Mouse (Mus musculus) intestine, embryonic 14.5 days (tissue): ENCODE measurements around the gene Pim1. TPM values are rescaled to one million over a fixed set of nuclear protein-coding genes. Genes with fewer than 3 reads are reported as not detected.
"Not testable (repeated sequence)": the region's sequence is repeated elsewhere in the genome, so short reads cannot be mapped to it uniquely, and the experiment has no call there.

Source experiments
- ATAC-seq: fragments of 200-750 bp; cut with Nextera tagmentation; replicated peaks from 2 replicates; pipeline ENCODE4 v1.8.0; 2017; ENCODE audit warnings: low read depth, moderate number of reproducible peaks, moderate TSS enrichment, moderate library complexity; ENCODE audit not compliant: low FRiP score, low TSS enrichment
- DNase-seq: peaks from one replicate; pipeline ENCODE4 v3.0.0-alpha.2; 2018; ENCODE audit warnings: low spot score
- H3K27ac ChIP-seq: fragments of 300-500 bp; sonication (generic); 2 replicates; pipeline ENCODE4 v1.5.1; 2014; ENCODE audit warnings: low read depth, mild to moderate bottlenecking, control low read depth
- H3K27me3 ChIP-seq: fragments of 300-500 bp; sonication (generic); replicated peaks from 2 replicates; pipeline ENCODE4 v1.6.1; 2014; ENCODE audit warnings: low read length, control low read depth; ENCODE audit not compliant: control insufficient read depth, insufficient read depth
- H3K36me3 ChIP-seq: fragments of 300-500 bp; sonication (generic); 2 replicates; pipeline ENCODE4 v1.6.1; 2014; ENCODE audit warnings: low read length, control low read depth; ENCODE audit not compliant: control insufficient read depth, insufficient read depth
- H3K4me1 ChIP-seq: fragments of 300-500 bp; sonication (generic); replicated peaks from 2 replicates; pipeline ENCODE4 v1.6.1; 2014; ENCODE audit warnings: low read length, control low read depth, mixed read lengths; ENCODE audit not compliant: control insufficient read depth, insufficient read depth
- H3K4me2 ChIP-seq: fragments of 300-500 bp; sonication (generic); 2 replicates; pipeline ENCODE4 v1.6.1; 2014; ENCODE audit warnings: low read length
- H3K4me3 ChIP-seq: fragments of 300-500 bp; sonication (generic); 2 replicates; pipeline ENCODE4 v1.5.1; 2014; ENCODE audit warnings: low read depth, low read length, control low read depth, mixed read lengths
- H3K9ac ChIP-seq: fragments of 300-500 bp; sonication (generic); 2 replicates; pipeline ENCODE4 v1.6.1; 2014; ENCODE audit warnings: mild to moderate bottlenecking, low read length
- H3K9me3 ChIP-seq: fragments of 300-500 bp; sonication (generic); 2 replicates; pipeline ENCODE4 v1.6.1; 2016; ENCODE audit warnings: low read length, control low read depth; ENCODE audit not compliant: control insufficient read depth
- WGBS: fragments of 180-500 bp; shearing (Covaris S2); extraction: QIAGEN DNeasy Blood & Tissue Kit; methylation state at CpG from one replicate; pipeline ENCODE4 v1.1.7; 2014; 5-methylcytosine and 5-hydroxymethylcytosine counted together
- polyA plus RNA-seq: library from polyadenylated mRNA; unstranded; fragments of >200 nt; fragmentation: Nextera tagmentation; extraction: Ambion mirVana; gene quantifications from 2 replicates; pipeline ENCODE4 v1.2.1, GENCODE M21; 2014

Gene Pim1
- polyA plus RNA-seq, 1 experiment from 2014 or later = 13.6 TPM

GRCm38 (mm10) chr17:29494732-29495076, 4.2 kb downstream of the Pim1 start:
- ATAC-seq = no peak
- Histone ChIP-seq H3K9me3 (no peaks in the 10 kb centered on the region), H3K36me3 (peaks cover 16% of the 10 kb centered on the region), H3K9ac (no peak overlapping the region), H3K4me2 (no peak overlapping the region), H3K4me1 (peaks cover 8% of the 10 kb centered on the region), H3K27ac (no peak overlapping the region), H3K27me3 (no peaks in the 10 kb centered on the region), H3K4me3 (no peak overlapping the region)
- WGBS = 74% methylated on average over 7 of the region's 8 CpGs
- no peak for DNase-seq

DNA sequence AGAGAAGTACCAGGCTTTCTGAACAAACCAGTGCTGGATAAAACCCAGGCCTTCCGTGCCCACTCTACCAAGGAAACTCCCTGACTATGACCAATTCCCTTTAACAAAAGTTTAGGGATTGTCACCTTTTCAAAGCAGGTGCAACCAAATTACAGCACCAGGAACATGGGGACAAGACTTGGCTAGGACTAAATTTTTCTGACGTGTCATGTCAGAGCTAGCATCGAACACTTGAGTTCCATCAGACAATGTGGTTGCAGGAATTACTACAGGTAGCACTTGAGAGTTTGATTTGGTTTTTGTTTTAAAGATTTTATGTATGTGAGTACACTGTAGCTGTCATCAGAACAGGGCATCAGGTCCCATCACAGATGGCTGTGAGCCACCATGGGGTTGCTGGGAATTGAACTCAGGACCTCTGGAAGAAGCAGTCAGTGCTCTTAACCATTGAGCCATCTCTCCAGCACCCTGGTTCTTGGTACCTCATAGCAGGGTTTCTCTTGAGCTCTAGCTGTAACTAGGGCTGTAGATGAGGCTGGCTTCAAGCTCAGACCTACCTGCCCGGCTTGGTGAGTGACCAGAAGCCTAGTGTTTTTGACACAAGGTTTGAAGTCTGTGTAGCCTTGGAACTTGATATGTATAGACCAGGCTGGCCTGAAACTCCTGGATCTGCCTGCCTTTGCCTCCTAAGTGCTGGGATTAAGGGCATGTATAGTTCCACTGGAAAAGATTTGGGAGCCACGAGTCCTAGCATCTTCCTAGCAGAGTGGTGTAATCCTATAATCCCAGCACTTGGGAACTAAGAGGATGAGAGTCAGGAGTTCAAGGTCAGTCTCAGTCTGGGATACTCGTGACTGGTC, 5.9 kb downstream of the Pim1 start:
- Histone ChIP-seq H3K36me3 (peaks cover 16% of the 10 kb centered on the region), H3K4me3 (no peak overlapping the region), H3K4me1 (peaks cover 8% of the 10 kb centered on the region), H3K9ac (no peak overlapping the region), H3K4me2 (no peak overlapping the region), H3K27ac (no peak overlapping the region), H3K9me3 (no peaks in the 10 kb centered on the region), H3K27me3 (no peaks in the 10 kb centered on the region)
- DNase-seq (no peak), ATAC-seq (no peak)
- WGBS = 83% methylated on average over 6 of the region's 6 CpGs

- Histone ChIP-seq H3K4me3 (no peak overlapping the region), H3K9ac (no peak overlapping the region), H3K9me3 (no peaks in the 10 kb centered on the region), H3K27me3 (no peaks in the 10 kb centered on the region), H3K27ac (no peak overlapping the region), H3K36me3 (peaks cover 16% of the 10 kb centered on the region), H3K4me2 (no peak overlapping the region), H3K4me1 (peaks cover 8% of the 10 kb centered on the region)
- ATAC-seq (no peak), DNase-seq (no peak)
- 85% methylated on average over 3 of the region's 3 CpGs for WGBS
These were observed 6.5 kb downstream of the Pim1 start for GRCm38 (mm10) chr17:29497071-29497354.

DNA sequence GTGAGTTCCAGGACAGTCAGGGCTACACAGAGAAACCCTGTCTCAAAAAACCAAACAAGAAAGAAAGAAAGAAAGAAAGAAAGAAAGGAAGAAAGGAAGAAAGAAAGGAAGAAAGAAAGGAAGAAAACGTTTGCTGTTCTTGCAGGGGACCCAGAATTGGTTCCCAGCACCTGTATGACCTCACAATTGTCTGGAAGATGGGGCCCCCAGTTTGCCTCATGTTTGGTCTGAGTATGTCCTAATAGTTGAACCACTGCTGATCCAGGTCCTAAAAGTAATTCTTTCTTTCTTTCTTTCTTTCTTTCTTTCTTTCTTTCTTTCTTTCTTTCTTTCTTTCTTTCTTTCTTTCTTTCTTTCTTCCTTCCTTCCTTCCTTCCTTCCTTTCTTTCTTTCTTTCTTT, 6.9 kb downstream of the Pim1 start:
- H3K27me3 ChIP-seq, DNase-seq, H3K27ac ChIP-seq, H3K9ac ChIP-seq, H3K4me1 ChIP-seq, ATAC-seq, H3K9me3 ChIP-seq, H3K4me3 ChIP-seq, H3K4me2 ChIP-seq: not testable (repeated sequence)
- WGBS = 79% methylated on average over 1 of the region's 1 CpGs
- H3K36me3 ChIP-seq = peaks cover 16% of the 10 kb centered on the region

DNA sequence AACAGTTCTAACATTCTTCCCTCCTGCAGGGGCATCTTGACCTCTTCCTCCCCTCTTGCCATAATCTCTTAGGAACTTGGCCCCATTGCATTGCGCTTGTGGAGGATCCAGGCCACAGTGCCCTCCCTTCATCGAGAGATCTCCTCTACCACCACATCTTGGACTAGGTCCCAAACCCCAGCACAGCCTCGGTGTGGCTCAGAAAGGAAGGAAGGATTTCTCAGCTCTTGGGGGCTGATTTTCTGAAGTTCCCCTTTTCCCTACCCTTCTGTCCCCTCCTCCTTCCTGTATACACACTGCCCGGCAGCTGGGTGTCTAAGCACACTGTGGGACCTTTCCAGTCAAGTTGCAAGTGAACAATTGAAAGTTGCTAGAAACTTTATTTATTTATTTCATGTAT, 7.5 kb downstream of the Pim1 start:
- 45% methylated on average over 4 of the region's 4 CpGs for WGBS
- no peak for DNase-seq
- H3K27ac ChIP-seq = no peak overlapping the region

DNA sequence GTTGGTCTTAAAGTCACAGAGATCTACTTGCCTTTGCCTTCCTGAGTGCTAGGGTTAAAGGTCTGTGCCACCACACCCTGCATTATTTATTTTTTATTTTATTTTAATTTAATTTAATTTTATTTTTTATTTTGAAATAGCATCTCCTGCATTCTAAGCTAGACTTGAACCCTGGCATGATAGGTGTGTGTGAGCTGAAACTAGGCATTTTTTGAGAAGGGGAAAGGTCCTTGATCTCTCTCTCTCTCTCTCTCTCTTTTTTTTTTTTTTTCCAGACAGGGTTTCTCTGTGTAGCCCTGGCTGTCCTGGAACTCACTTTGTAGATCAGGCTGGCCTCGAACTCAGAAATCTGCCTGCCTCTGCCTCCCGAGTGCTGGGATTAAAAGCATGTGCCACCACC, 8.4 kb downstream of the Pim1 start:
- not testable (repeated sequence) for ATAC-seq, H3K27me3 ChIP-seq, H3K4me2 ChIP-seq, H3K9ac ChIP-seq, DNase-seq, H3K4me3 ChIP-seq, H3K4me1 ChIP-seq, H3K27ac ChIP-seq, H3K9me3 ChIP-seq
- 91% methylated on average over 2 of the region's 2 CpGs for WGBS
- peaks cover 11% of the 10 kb centered on the region for H3K36me3 ChIP-seq

More for the DNA sequence above, 7.5 kb downstream of the Pim1 start:
- Histone ChIP-seq H3K9me3 (no peaks in the 10 kb centered on the region), H3K4me3 (no peak overlapping the region), H3K36me3 (peaks cover 16% of the 10 kb centered on the region), H3K4me2 (no peak overlapping the region), H3K27me3 (no peaks in the 10 kb centered on the region), H3K9ac (no peak overlapping the region), H3K4me1 (peaks cover 7% of the 10 kb centered on the region)
- ATAC-seq = no peak

DNA sequence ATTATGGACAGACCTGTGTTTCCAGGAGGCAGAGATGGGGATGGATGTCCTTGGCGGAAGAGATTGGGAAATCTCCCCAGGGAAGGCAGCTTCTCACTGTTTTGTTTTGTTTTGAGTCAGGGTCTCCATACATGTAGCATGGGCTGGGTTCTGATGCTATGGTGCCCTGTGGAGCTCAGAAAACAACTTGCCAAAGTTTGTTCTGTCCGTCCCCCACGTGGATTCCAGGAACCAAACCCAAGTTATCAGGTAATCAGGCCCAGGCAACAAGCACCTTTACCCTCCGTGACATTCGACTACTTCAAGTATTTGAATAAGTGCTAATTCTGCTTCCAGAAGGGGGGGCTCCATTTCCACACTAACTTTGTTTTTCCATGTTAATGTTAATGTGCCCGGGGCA, 9.0 kb downstream of the Pim1 start:
- H3K4me2 ChIP-seq = no peak overlapping the region
- no peak overlapping the region for H3K27ac ChIP-seq
- ATAC-seq = no peak
- H3K4me1 ChIP-seq = peaks cover 5% of the 10 kb centered on the region; the same call in 1 of the 2 replicates
- no peak overlapping the region for H3K4me3 ChIP-seq
- no peaks in the 10 kb centered on the region for H3K9me3 ChIP-seq
- 75% methylated on average over 6 of the region's 6 CpGs for whole genome bisulfite sequencing
- H3K9ac ChIP-seq = no peak overlapping the region
- peaks cover 6% of the 10 kb centered on the region for H3K36me3 ChIP-seq
- H3K27me3 ChIP-seq = no peaks in the 10 kb centered on the region
- DNase-seq = no peak

DNA sequence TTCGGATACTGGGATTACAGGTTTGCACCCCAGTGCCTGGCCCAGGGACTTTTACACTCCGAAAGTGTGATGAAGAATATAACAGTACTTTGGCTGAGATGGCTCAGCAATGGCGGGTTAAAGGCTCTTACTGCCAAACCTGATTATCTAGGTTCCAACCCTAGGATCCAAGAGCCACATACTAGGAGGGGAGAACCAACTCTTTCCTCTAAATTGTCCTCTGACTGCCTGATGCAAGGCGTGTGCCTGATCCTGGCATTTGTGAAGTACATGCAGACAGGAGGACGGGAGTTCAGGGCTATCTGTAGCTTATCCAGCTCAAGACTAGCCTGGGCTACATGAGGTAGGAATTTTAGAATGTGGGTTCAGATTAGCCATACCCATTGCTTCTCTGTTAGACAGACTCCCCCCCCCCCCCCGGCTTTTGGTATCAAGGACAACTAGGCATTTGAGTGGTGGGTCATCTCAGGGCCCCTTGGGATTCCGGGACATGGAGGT, 9.7 kb downstream of the Pim1 start:
- Histone ChIP-seq H3K27me3 (no peaks in the 10 kb centered on the region), H3K27ac (no peak overlapping the region), H3K9ac (no peak overlapping the region), H3K9me3 (no peaks in the 10 kb centered on the region), H3K36me3 (0 out of 2 replicates have a peak, but pooled peaks cover 2% of the 10 kb centered on the region), H3K4me1 (peaks cover 5% of the 10 kb centered on the region; the same call in 1 of the 2 replicates), H3K4me2 (no peak overlapping the region), H3K4me3 (no peak overlapping the region)
- DNase-seq (no peak), ATAC-seq (no peak)
- 75% methylated on average over 7 of the region's 7 CpGs for WGBS
